Mouse (Mus musculus) lung, postnatal 0 days (tissue): Measurements from ENCODE around the gene Pbp2. TPM values are rescaled to one million over a fixed set of nuclear protein-coding genes. Genes with fewer than 3 reads are reported as not detected.
A peak's percentile ranks its signal among the peaks of the same experiment; 100 is the strongest.

Source experiments
- ATAC-seq: fragments of 200-750 bp; cut with Nextera tagmentation; 2 replicates; pipeline ENCODE4 v1.8.0; 2017; ENCODE audit warnings: moderate library complexity
- DNase-seq: peaks from one replicate; pipeline ENCODE4 v3.0.0-alpha.2; 2016; ENCODE audit warnings: low spot score
- H3K27ac ChIP-seq: fragments of 300-500 bp; sonication (generic); 2 replicates; pipeline ENCODE4 v1.5.1; 2014; ENCODE audit warnings: antibody characterized with exemption, mild to moderate bottlenecking, low read length, mixed read lengths
- H3K27me3 ChIP-seq: fragments of 300-500 bp; sonication (generic); replicated peaks from 2 replicates; pipeline ENCODE4 v1.6.1; 2014; ENCODE audit warnings: low read length, mixed read lengths; ENCODE audit not compliant: insufficient read depth
- H3K36me3 ChIP-seq: fragments of 300-500 bp; sonication (generic); 2 replicates; pipeline ENCODE4 v1.6.1; 2014; ENCODE audit warnings: low read length, mixed read lengths; ENCODE audit not compliant: insufficient read depth
- H3K4me1 ChIP-seq: fragments of 300-500 bp; sonication (generic); 2 replicates; pipeline ENCODE4 v1.6.1; 2014; ENCODE audit warnings: antibody characterized with exemption, low read depth, low read length, mixed read lengths; ENCODE audit not compliant: insufficient read depth
- H3K4me2 ChIP-seq: fragments of 300-500 bp; sonication (generic); replicated peaks from 2 replicates; pipeline ENCODE4 v1.6.1; 2014; ENCODE audit warnings: low read depth, mild to moderate bottlenecking, low read length, moderate library complexity, mixed read lengths
- H3K4me3 ChIP-seq: fragments of 300-500 bp; sonication (generic); 2 replicates; pipeline ENCODE4 v1.5.1; 2014; ENCODE audit warnings: low read depth, low read length
- H3K9ac ChIP-seq: fragments of 300-500 bp; sonication (generic); replicated peaks from 2 replicates; pipeline ENCODE4 v1.6.1; 2014; ENCODE audit warnings: low read depth, mild to moderate bottlenecking
- H3K9me3 ChIP-seq: fragments of 300-500 bp; sonication (generic); 2 replicates; pipeline ENCODE4 v1.6.1; 2016; ENCODE audit warnings: low read length, mixed read lengths
- CTCF ChIP-seq: IDR thresholded peaks from 2 replicates; pipeline ENCODE4 v1.5.1; 2016; ENCODE audit warnings: antibody characterized with exemption, mild to moderate bottlenecking
- EP300 ChIP-seq: IDR thresholded peaks from 2 replicates; pipeline ENCODE4 v1.6.1; 2016; ENCODE audit warnings: antibody characterized with exemption, mild to moderate bottlenecking, control low read depth
- WGBS: fragments of 180-500 bp; shearing (Covaris S2); extraction: QIAGEN DNeasy Blood & Tissue Kit; methylation state at CpG from one replicate; pipeline ENCODE4 v1.1.7; 2014; 5-methylcytosine and 5-hydroxymethylcytosine counted together
- polyA plus RNA-seq: library from polyadenylated mRNA; unstranded; fragments of >200 nt; fragmentation: Nextera tagmentation; extraction: Ambion mirVana; gene quantifications from 2 replicates; pipeline ENCODE4 v1.2.1, GENCODE M21; 2015

The Pbp2 gene
- 0.42 and 1.6 TPM in 2 replicates for polyA plus RNA-seq

DNA sequence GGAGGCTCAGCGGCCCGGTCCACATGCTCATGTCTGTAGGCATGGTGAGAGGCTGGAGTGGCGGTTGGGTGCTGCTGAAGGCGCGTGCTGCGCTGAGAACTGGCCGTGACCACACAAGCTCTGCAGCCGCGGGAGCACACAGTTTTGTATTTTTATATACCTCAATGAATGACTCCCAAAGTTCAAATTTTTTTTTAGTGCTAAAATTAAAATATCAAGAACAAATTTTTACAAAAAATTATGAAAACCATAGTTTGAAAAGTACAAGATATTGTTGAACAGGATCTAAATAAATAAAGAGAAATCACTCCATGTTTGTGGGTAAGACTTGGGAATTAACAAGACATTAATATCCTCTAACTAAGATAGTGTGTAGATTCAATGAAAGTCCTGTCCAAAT lies at the start of gene Pbp2:
Gene Pbp2, minus strand, starts transcription at position 101 of the 400 bp plus-strand sequence.
- H3K27ac ChIP-seq, result no peak within 1 kb of the TSS
- WGBS, result 95% methylated on average over 9 of the region's 9 CpGs
- no peaks in the 10 kb centered on the region for H3K36me3 ChIP-seq

DNA sequence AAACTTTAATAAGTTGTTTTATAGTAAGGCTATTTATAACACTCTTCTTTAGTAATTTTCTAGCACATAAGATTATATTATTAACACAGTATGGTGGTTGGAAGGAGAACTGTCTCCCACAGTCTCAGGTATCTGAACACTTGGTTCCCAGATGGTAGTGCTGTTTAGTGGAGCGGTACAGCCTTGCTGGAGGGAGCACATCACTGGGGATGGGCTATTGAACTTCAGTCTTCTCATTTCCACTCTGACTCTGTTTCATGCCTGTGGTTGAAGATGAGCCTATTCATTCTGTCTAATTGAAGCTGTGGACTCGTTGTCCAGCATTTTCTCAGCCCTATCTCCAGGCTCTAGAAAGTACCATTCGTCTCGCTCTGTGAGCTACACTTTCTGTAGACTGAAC lies 44.7 kb upstream of the Pbp2 start:
- 90% methylated on average over 4 of the region's 4 CpGs for WGBS
- TF ChIP-seq CTCF, result no peak
- TF ChIP-seq EP300, result no peak
- Histone ChIP-seq H3K4me2 (no peak overlapping the region), H3K27me3 (no peaks in the 10 kb centered on the region), H3K27ac (no peak overlapping the region), H3K4me3 (no peak overlapping the region), H3K36me3 (no peaks in the 10 kb centered on the region), H3K4me1 (peaks cover 6% of the 10 kb centered on the region), H3K9me3 (no peaks in the 10 kb centered on the region), H3K9ac (no peak overlapping the region)
- DNase-seq, result no peak
- ATAC-seq, result no peak

More for the DNA sequence above, at the start of gene Pbp2:
- Histone ChIP-seq H3K27me3 (no peaks in the 10 kb centered on the region), H3K4me2 (no peak within 1 kb of the TSS), H3K9me3 (no peaks in the 10 kb centered on the region), H3K4me1 (peaks cover 6% of the 10 kb centered on the region; the same call in 1 of the 2 replicates), H3K9ac (no peak within 1 kb of the TSS), H3K4me3 (no peak within 1 kb of the TSS)
- TF ChIP-seq EP300, result no peak
- TF ChIP-seq CTCF, result no peak
- DNase-seq (no peak), ATAC-seq (no peak)

GRCm38 (mm10) chr6:135352537-135352936 lies 42.3 kb upstream of the Pbp2 start:
- peaks cover 8% of the 10 kb centered on the region for H3K4me1 ChIP-seq
- H3K9ac ChIP-seq, result no peak overlapping the region
- H3K9me3 ChIP-seq, result no peaks in the 10 kb centered on the region
- H3K4me3 ChIP-seq, result no peak overlapping the region
- TF ChIP-seq CTCF (no peak), EP300 (no peak)
- ATAC-seq, result no peak
- H3K36me3 ChIP-seq, result no peaks in the 10 kb centered on the region
- H3K27ac ChIP-seq, result no peak overlapping the region
- 49% methylated on average over 4 of the region's 4 CpGs for WGBS
- no peaks in the 10 kb centered on the region for H3K27me3 ChIP-seq
- no peak overlapping the region for H3K4me2 ChIP-seq
- no peak for DNase-seq

- H3K36me3 ChIP-seq, result no peaks in the 10 kb centered on the region
- no peak for DNase-seq
- no peak overlapping the region for H3K27ac ChIP-seq
- H3K27me3 ChIP-seq, result no peaks in the 10 kb centered on the region
- H3K4me2 ChIP-seq, result no peak overlapping the region
- 43% methylated on average over 8 of the region's 8 CpGs for WGBS
- no peak overlapping the region for H3K9ac ChIP-seq
- TF ChIP-seq EP300, result no peak
- no peak for TF ChIP-seq CTCF
- no peak overlapping the region for H3K4me3 ChIP-seq
- peaks cover 8% of the 10 kb centered on the region for H3K4me1 ChIP-seq
- H3K9me3 ChIP-seq, result no peaks in the 10 kb centered on the region
- ATAC-seq, result peak; percentile 28; the same call in 1 of the 2 replicates
Measured at GRCm38 (mm10) chr6:135351638-135352302, 41.6 kb upstream of the Pbp2 start.

DNA sequence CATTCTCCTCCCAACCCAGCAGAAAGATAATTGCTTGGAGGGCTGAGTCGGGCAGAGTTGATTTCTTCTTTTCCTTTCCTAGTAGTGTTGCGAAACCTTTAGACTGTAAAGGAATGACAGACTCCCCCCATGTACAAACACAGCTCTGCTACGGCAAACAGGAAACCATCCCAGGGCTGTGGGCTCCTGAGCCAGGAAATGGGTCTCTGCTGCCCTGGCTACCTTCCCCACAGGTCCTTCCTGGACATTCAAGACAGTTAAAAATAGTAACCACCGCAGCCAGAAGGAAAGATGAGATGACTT lies 30.8 kb upstream of the Pbp2 start:
- ATAC-seq (peak; percentile 82), DNase-seq (peak; percentile 67)
- Histone ChIP-seq H3K4me3 (no peak overlapping the region), H3K4me1 (no peaks in the 10 kb centered on the region; the same call in 1 of the 2 replicates), H3K9me3 (no peaks in the 10 kb centered on the region), H3K9ac (no peak overlapping the region), H3K27ac (no peak overlapping the region), H3K4me2 (no peak overlapping the region), H3K27me3 (no peaks in the 10 kb centered on the region), H3K36me3 (no peaks in the 10 kb centered on the region)
- WGBS, result 16% methylated on average over 4 of the region's 4 CpGs
- TF ChIP-seq CTCF (no peak), EP300 (peak; percentile 57; the same call in 1 of the 2 replicates)

DNA sequence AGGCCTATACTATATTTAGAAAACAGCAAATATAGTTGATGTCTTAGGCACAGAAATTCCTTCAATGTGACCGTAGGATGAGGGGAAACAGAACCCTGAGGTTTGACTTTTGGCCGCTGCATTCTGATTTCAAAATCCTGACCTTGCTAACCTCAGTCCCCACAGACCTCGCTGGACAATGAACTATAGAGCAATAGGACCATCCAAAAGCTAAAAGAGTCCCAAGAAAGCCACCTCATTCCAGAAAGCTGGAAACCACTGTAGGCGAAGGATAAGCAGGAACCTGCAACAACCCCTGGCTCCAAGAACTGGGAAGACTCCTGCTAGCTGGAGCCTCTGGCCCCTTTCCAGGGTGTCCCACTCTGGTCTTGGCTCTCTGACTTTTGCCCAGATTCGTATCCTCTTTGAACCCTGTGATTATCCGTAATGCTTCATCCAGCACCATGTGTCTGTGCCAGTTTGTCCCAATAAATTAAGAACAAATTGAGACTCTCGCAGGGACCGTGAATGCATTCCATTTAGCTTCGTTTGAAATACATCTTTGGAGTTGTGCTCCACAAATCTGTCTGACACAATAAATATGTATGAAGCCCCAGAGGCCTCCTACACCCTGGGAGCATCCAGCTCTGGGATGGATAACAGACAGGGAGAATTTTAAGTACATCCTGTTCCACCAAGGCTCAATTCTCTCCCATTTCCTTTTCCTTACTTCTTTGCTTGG lies 30.3 kb upstream of the Pbp2 start:
- H3K27ac ChIP-seq, result no peak overlapping the region
- H3K9me3 ChIP-seq, result no peaks in the 10 kb centered on the region
- ATAC-seq (peak; percentile 47), DNase-seq (no peak)
- no peaks in the 10 kb centered on the region for H3K27me3 ChIP-seq
- no peaks in the 10 kb centered on the region; the same call in 1 of the 2 replicates for H3K4me1 ChIP-seq
- H3K4me3 ChIP-seq, result no peak overlapping the region
- H3K9ac ChIP-seq, result no peak overlapping the region
- H3K4me2 ChIP-seq, result no peak overlapping the region
- H3K36me3 ChIP-seq, result no peaks in the 10 kb centered on the region
- no peak for TF ChIP-seq EP300
- no peak for TF ChIP-seq CTCF
- 48% methylated on average over 9 of the region's 9 CpGs for WGBS
